Mouse (Mus musculus) ovary, adult 18-20 months (tissue): ENCODE results near the gene Olfr1411.

Source experiments
- DNase-seq: peaks from one replicate; pipeline ENCODE4 v3.0.0; 2022; ENCODE audit warnings: low spot score, mixed read lengths

The Olfr1411 gene

DNA sequence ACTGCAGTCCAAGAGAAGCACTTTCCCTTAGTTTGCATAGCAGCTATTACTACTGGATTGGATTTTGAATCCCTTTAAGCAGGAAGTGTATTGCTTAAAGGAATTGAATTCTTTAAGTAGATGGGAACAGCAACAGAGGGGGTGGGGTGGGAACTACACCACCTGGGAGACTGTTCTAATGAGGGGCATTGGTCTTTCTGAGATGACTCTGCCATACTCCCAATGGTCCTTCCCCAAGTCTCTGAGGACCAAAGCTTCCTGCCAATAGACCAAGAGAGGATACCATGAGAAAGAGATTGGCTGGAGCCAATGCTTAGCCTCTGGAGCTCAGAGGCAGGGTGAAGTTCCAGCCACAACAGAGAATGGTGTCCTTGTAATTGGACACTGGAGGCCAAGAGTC is at the start of gene Olfr1411:
Olfr1411 (plus strand) TSS at position 301 of the 400 bp plus-strand sequence.
- no peak for DNase-seq

- DNase-seq: no peak
Measured at GRCm38 (mm10) chr1:92545929-92546328, 48.3 kb upstream of the Olfr1411 start.

DNA sequence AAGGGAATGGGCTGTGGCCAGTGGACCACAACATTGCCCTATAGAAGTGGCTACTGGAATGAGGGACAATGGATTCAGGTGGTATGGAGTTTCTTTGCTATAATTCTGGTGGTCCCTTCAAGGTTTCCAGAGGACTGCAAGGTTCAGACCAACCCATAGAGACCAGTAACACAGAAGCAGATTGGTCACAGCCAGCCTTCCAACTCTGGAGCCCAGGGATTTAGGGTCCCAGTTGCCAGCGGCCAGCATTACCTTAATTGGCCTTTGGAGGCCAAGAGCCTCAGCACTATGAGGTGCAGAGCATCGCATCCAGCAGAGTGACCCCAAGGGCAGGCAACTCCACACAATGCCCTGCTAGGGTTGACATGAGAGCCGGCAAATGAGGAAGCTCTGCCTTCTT is 23.2 kb upstream of the Olfr1411 start, which contains the start of gene Olfr1413:
Olfr1413 (plus strand) TSS at position 301 of the 400 bp plus-strand sequence.
- DNase-seq: no peak

GRCm38 (mm10) chr1:92585479-92585878 is 8.7 kb upstream of the Olfr1411 start, which contains the start of gene Olfr1412:
Olfr1412 (plus strand) TSS chr1:92585779.
- no peak for DNase-seq

DNA sequence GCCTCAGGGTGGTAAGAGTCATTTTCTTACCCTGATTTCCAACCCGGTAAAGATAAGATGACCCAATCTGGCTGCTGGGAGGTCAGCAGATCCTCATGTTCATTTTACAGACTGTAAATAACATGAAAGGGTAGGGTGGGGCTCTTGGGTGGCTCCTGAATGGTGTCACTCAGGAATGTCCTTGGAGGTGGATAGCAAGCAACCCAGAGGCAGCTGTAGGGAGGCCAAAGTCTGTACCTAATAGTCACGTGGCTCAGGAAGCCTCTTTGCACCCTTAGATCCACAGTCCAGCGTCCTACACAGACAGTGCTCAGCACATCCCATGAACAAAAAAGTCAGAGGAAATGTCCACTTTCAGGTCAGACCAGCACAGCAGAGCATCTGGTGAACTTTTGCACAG is 1.8 kb downstream of the Olfr1411 start:
- DNase-seq: no peak

GRCm38 (mm10) chr1:92605482-92605881 is 11.3 kb downstream of the Olfr1411 start, which contains the start of gene Olfr1410:
Olfr1410 (plus strand) TSS chr1:92605782.
- no peak for DNase-seq

DNA sequence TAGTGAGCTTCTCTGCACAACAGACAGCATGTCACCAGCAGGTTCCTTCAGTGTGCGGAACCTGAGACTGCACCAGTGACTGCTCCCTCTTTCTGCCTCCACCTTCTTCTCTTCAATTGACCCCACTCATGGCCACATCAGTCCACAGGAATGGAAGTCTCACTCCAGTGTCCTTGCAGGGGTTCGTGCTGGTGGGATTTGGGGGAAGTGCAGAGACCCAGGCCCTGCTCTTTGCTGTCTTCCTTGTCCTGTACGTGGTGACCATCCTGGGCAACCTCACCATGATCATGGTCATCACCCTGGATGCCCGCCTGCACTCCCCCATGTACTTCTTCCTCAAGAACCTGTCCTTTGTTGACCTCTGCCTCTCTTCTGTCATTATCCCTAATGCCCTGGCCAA is 13.5 kb downstream of the Olfr1411 start:
- DNase-seq: no peak

- DNase-seq: no peak
Measured at GRCm38 (mm10) chr1:92611008-92611407, 16.8 kb downstream of the Olfr1411 start.

- DNase-seq: no peak
Measured at GRCm38 (mm10) chr1:92613175-92613574, 19.0 kb downstream of the Olfr1411 start.

DNA sequence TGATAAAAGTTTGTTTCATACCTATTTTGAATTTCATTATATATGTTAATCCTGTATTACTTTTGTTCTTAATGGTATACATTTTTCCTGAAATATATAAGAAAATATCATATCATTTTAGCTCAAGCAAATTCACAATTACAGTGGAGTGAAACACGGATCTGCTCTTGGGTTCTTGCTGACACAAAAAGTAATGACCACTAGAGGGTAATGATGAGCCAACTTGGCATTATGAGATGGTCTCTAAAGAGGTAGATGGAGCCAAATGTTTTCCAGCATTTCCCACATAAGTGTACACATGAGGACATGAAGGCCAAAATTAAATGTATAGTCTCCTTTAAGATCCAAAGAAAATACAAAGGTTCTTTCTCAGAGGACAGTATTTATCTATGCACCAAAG is 20.3 kb downstream of the Olfr1411 start:
- no peak for DNase-seq

DNA sequence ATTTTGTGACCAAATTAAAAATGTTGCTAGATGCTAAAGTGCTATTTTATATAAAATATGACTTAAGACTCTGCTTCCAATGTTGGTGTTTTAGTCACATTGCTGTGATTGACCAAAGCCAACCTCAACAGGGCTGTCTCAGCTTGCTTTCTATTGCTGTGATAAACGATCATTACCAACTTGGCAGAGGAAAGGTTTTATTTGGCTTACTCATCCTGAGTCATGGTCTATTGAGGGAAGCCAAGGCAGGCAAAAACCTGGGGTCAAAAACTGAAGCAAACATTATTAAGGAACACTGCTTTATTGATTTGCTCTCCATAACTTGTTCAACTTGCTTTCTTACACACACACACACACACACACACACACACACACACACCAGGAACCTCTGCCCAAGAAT is 21.8 kb downstream of the Olfr1411 start:
- no peak for DNase-seq

DNA sequence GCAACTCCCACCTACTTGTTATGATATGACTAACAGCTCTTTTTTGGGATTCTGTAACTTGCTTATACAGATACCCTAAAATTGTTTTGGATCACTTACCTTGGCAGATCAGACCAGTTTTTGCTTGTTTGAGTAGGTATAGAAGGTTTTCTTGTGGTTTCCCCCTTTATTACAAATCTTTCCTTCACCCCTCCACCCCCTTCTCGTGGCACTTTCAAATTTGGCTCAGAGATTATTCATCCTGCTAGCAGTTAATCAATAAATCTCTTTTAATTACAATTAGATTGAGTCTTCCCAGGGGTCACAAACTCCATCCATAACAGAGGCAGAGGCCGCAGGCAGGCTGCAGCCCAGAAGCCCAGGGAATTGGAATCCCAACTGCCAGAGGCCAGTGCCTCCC is 23.3 kb downstream of the Olfr1411 start, which contains the start of gene Olfr12:
Olfr12 (plus strand) TSS at position 301 of the 400 bp plus-strand sequence.
- no peak for DNase-seq

DNA sequence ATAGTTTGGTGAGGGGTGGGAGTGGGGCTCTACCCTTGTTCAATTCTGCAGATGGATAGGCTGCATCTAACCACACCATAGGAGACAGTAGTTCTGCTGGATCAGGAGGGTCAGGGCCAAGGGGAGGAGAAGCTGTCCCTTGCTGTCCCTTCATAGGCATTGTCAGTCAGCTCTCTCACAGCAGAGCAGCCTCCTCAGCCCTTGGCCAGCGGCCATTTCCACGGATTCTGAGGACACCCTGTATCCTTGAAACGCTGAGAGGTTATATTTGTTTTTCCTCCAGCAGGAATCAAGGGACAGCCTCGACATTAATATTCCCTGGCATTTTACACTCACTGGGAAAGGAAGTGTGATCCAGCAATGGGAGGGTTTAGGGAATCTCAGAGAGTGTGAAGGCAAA is 24.1 kb downstream of the Olfr1411 start:
- peak; percentile 52 for DNase-seq

GRCm38 (mm10) chr1:92628227-92628626 is 34.0 kb downstream of the Olfr1411 start:
- no peak for DNase-seq

GRCm38 (mm10) chr1:92632196-92632595 is 38.0 kb downstream of the Olfr1411 start:
- DNase-seq: no peak

GRCm38 (mm10) chr1:92632948-92633347 is 38.7 kb downstream of the Olfr1411 start:
- DNase-seq: no peak

- no peak for DNase-seq
Measured at GRCm38 (mm10) chr1:92633726-92634125, 39.5 kb downstream of the Olfr1411 start.

- DNase-seq: no peak
Measured at GRCm38 (mm10) chr1:92634569-92634968, 40.4 kb downstream of the Olfr1411 start.

DNA sequence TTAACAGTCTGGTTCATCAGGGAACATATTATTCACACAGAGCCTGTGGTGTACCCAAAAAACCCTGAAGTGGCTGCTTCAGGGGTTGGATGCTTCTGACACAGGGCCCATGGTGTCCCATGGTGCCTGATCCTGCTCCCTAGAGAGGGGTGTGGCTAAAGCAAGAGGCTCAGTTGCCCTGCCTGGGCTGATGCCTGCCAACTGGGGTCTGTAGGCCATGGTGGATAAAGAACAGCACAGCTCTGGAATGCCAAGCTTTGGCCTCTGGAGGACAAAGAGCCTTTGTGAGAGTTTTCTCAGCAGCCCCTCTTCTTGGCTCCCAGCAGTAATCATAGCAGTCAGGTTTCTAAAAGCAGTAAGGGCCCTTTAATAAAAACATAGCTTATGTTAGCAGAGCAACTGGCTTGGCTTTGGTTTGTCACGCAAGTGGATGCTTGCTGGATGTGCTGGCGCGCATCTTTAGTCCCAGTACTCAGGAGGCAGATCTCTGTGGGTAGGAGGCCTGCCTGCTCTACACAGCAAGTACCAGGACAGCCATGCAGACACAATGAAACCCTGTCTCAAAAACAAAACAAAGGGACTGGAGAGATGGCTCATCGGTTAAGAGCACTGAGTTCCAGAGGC is 40.9 kb downstream of the Olfr1411 start:
- DNase-seq: no peak

DNA sequence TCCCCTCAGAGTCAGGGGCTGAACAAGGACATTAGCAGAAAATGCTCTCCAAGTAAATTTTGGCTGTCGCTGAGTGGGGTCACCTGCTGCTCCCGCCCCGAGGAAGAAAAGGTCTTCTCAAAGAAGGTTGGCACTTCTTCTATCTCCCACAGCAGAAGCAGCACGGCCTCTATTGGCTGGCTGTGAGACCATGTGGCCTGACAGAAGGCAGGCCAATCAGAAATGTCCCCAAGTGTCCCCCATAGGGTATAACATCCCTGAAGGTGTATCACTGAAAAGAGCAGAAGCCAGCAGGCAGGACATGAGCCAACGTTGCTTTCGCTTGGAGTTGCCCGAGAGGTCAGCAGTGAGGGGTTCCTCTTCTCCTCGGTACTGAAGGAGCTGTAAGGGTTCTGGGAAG is 41.8 kb downstream of the Olfr1411 start:
- DNase-seq: no peak

GRCm38 (mm10) chr1:92636676-92637075 is 42.5 kb downstream of the Olfr1411 start:
- no peak for DNase-seq

DNA sequence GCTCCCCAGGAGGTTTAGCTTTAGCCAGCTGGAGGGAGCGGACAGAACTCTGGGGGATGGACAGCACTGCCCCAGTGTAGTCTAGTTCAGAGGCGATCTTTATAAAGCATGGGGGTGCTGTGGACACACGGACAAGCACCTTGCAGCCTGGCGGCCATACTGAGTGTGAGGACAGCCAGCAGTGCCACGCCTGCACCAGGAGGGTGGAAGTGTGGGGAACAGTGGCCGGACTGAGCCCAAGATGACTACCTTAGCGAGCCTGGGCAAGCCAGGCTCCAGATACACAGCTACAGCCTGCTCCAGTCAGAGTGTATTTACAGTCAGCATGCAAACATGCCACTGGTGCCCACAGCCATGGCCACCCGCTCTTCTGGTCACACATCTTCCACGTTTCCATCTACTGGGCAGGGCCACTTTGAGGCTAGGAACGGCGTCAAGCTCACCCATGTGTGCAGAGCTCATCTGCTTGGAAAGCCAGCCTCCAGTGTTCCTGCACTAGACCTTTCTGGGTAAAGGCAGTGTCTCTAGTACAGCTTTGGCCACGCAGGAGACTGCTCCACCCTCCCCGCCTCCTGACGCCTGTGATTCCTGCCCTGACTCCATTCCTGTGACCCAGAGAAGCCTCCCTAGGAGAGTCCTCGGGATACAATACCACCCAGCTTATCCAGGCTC is 43.4 kb downstream of the Olfr1411 start:
- DNase-seq: no peak

DNA sequence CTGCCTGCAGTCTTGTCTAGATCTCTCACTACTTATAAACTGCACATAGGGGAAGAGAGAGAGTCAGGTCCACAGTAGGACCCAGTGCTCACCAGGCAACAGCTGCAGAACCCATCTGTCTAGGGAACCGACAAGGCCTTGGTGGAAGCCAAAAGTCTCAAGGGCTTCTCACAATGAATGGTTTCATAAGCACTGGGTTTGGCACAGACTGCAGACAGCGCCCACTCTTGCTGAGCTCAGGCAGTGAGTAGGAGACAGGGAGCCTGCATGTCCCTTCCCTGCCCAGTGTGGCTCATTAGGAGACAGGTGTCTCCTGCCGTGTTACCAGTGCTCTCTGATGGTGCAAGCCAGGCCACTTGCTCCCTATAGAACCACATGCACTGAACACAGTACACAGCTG is 44.0 kb downstream of the Olfr1411 start:
- no peak for DNase-seq

DNA sequence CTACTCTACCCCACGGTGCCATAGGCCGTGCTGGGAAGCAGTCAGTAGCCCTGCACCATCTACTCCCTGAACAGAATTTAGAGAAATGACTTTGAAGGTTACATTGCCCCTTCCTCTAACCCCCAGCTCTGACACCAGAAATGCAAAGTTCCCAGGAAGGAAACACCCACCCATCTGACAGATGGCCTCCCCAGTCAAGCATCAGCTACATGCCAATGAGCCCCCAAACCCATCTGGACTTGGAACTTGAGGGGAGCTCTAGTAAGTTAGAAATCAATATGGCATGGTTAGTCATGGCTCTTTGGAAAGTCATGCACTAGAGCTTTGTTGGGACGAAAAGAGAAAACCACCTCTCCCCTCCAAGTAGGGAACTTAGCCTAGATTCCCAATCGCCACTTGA is 44.5 kb downstream of the Olfr1411 start:
- no peak for DNase-seq
